Mouse (Mus musculus) lung, postnatal 4 days (tissue): Measurements from ENCODE around the gene Map3k7cl.
A peak's percentile ranks its signal among the peaks of the same experiment; 100 is the strongest.

ENCODE experiments used
- DNase-seq, 2 experiments: peaks; one replicate each; pipeline ENCODE4 v3.0.0; 2021

Map3k7cl gene

GRCm38 (mm10) chr16:87587843-87588242 lies 34.7 kb downstream of the Map3k7cl start:
- DNase-seq, result no peak

GRCm38 (mm10) chr16:87594145-87594544 lies 41.0 kb downstream of the Map3k7cl start:
- peak in 1 of 2 experiments; percentile 31 for DNase-seq

- no peak for DNase-seq
Observed at GRCm38 (mm10) chr16:87595149-87595548, 42.0 kb downstream of the Map3k7cl start.

- no peak for DNase-seq
Observed at GRCm38 (mm10) chr16:87602717-87603526, 49.8 kb downstream of the Map3k7cl start.

GRCm38 (mm10) chr16:87604002-87604401 lies 50.9 kb downstream of the Map3k7cl start:
- DNase-seq, result no peak

GRCm38 (mm10) chr16:87604883-87605282 lies 51.8 kb downstream of the Map3k7cl start:
- no peak for DNase-seq

GRCm38 (mm10) chr16:87607383-87607782 lies 54.3 kb downstream of the Map3k7cl start:
- DNase-seq, result no peak

GRCm38 (mm10) chr16:87607959-87608358 lies 54.8 kb downstream of the Map3k7cl start:
- no peak for DNase-seq

- DNase-seq, result no peak
Observed at GRCm38 (mm10) chr16:87610142-87610541, 57.0 kb downstream of the Map3k7cl start.

- no peak for DNase-seq
Observed at GRCm38 (mm10) chr16:87610556-87611295, 57.6 kb downstream of the Map3k7cl start.

- DNase-seq, result peak in 1 of 2 experiments; percentile 33
Observed at GRCm38 (mm10) chr16:87611420-87611819, 58.3 kb downstream of the Map3k7cl start.

GRCm38 (mm10) chr16:87612218-87612838 lies 59.2 kb downstream of the Map3k7cl start:
- no peak for DNase-seq

- DNase-seq, result no peak
Observed at GRCm38 (mm10) chr16:87617377-87617776, 64.2 kb downstream of the Map3k7cl start.

GRCm38 (mm10) chr16:87621246-87621645 lies 68.1 kb downstream of the Map3k7cl start:
- peak in 1 of 2 experiments; percentile 61 for DNase-seq

- no peak for DNase-seq
Observed at GRCm38 (mm10) chr16:87623881-87624280, 70.8 kb downstream of the Map3k7cl start.

GRCm38 (mm10) chr16:87624937-87625336 lies 71.8 kb downstream of the Map3k7cl start:
- DNase-seq, result no peak

GRCm38 (mm10) chr16:87625341-87625740 lies 72.2 kb downstream of the Map3k7cl start:
- peak; percentile 62 to 70 for DNase-seq

GRCm38 (mm10) chr16:87625816-87626215 lies 72.7 kb downstream of the Map3k7cl start:
- no peak for DNase-seq

- no peak for DNase-seq
Observed at GRCm38 (mm10) chr16:87626696-87627095, 73.6 kb downstream of the Map3k7cl start.

GRCm38 (mm10) chr16:87634709-87635108 lies 81.6 kb downstream of the Map3k7cl start:
- no peak for DNase-seq

GRCm38 (mm10) chr16:87635213-87635755 lies 82.2 kb downstream of the Map3k7cl start:
- no peak for DNase-seq

GRCm38 (mm10) chr16:87635841-87636240 lies 82.7 kb downstream of the Map3k7cl start:
- peak in 1 of 2 experiments; percentile 44 for DNase-seq

GRCm38 (mm10) chr16:87638098-87638497 lies 85.0 kb downstream of the Map3k7cl start:
- DNase-seq, result no peak
